Mouse (Mus musculus) olfactory bulb, adult 2 months (tissue): Measurements from ENCODE around the gene Abhd14a.

Experiments
- CTCF ChIP-seq: fragments of 200-500 bp; IDR thresholded peaks from 2 replicates; pipeline ENCODE4 v1.5.1; 2012; ENCODE audit warnings: low read depth, mild to moderate bottlenecking, low read length, moderate library complexity; ENCODE audit not compliant: insufficient read depth
- POLR2A ChIP-seq: fragments of 200-500 bp; IDR thresholded peaks from 2 replicates; pipeline ENCODE4 v1.6.1; 2012; ENCODE audit warnings: mild to moderate bottlenecking, low read depth, low read length, moderate library complexity; ENCODE audit not compliant: insufficient read depth

- TF ChIP-seq CTCF = no peak
- no peak for TF ChIP-seq POLR2A
Observed at GRCm38 (mm10) chr9:106454888-106455681, 7.6 kb upstream of the Abhd14a start.
